Mouse (Mus musculus) myocyte (in vitro differentiated cells): ENCODE measurements around the gene Fndc3b. TPM values are rescaled to one million over a fixed set of nuclear protein-coding genes. Genes with fewer than 3 reads are reported as not detected.

Source experiments
- H3K27me3 ChIP-seq: one replicate; pipeline ENCODE4 v1.6.1; 2011; ENCODE audit not compliant: control insufficient read depth, insufficient read depth, insufficient read length
- H3K36me3 ChIP-seq: one replicate; pipeline ENCODE4 v1.6.1; 2011; ENCODE audit not compliant: control insufficient read depth, insufficient read depth
- H3K4me2 ChIP-seq: one replicate; pipeline ENCODE4 v1.6.1; 2011; ENCODE audit warnings: low read depth, control low read depth
- H3K4me3 ChIP-seq: one replicate; pipeline ENCODE4 v1.5.1; 2011; ENCODE audit warnings: mild to moderate bottlenecking, control low read depth, moderate library complexity
- H3K79me2 ChIP-seq: one replicate; pipeline ENCODE4 v1.6.1; 2011; ENCODE audit not compliant: control insufficient read depth, insufficient read depth
- H3ac ChIP-seq: one replicate; pipeline ENCODE4 v1.6.1; 2011; ENCODE audit not compliant: control insufficient read depth, insufficient read length
- CEBPB ChIP-seq: IDR thresholded peaks from 2 replicates; pipeline ENCODE4 v1.6.1; 2011; ENCODE audit warnings: mild to moderate bottlenecking, moderate library complexity; ENCODE audit not compliant: poor library complexity, insufficient read depth, severe bottlenecking
- E2F4 ChIP-seq: IDR thresholded peaks from one replicate; pipeline ENCODE4 v1.6.1; 2011; ENCODE audit warnings: mild to moderate bottlenecking, control low read depth, moderate library complexity; ENCODE audit not compliant: insufficient read depth
- MAX ChIP-seq: IDR thresholded peaks from one replicate; pipeline ENCODE4 v1.6.1; 2011; ENCODE audit warnings: low read depth, mild to moderate bottlenecking, control low read depth
- MYOD1 ChIP-seq, 3 experiments: IDR thresholded peaks; one replicate each; pipeline ENCODE4 v1.6.1; 2011; ENCODE audit warnings: control low read depth in 2 of 3, low read depth in 2 of 3, mild to moderate bottlenecking in 2 of 3, moderate library complexity in 1 of 3; ENCODE audit not compliant: insufficient read length in 2 of 3, control insufficient read depth in 1 of 3
- MYOG ChIP-seq, 3 experiments: IDR thresholded peaks; one replicate each; pipeline ENCODE4 v1.6.1; 2011; ENCODE audit warnings: control low read depth in 2 of 3, low read depth in 2 of 3, mild to moderate bottlenecking in 2 of 3; ENCODE audit not compliant: insufficient read length in 2 of 3, control insufficient read depth in 1 of 3, insufficient read depth in 1 of 3
- POLR2A ChIP-seq: IDR thresholded peaks from one replicate; pipeline ENCODE4 v1.6.1; 2011; ENCODE audit warnings: low read depth, mild to moderate bottlenecking, control low read depth, moderate library complexity; ENCODE audit not compliant: insufficient read length
- POLR2AphosphoS2 ChIP-seq: IDR thresholded peaks from one replicate; pipeline ENCODE4 v1.6.1; 2011; ENCODE audit warnings: low read depth, control low read depth; ENCODE audit not compliant: insufficient read length
- REST ChIP-seq: IDR thresholded peaks from one replicate; pipeline ENCODE4 v1.6.1; 2011; ENCODE audit warnings: mild to moderate bottlenecking, control low read depth, moderate library complexity; ENCODE audit not compliant: insufficient read depth, insufficient read length
- SRF ChIP-seq: IDR thresholded peaks from one replicate; pipeline ENCODE4 v1.6.1; 2011; ENCODE audit warnings: low read depth; ENCODE audit not compliant: control insufficient read depth, insufficient read length
- TCF12 ChIP-seq: IDR thresholded peaks from one replicate; pipeline ENCODE4 v1.6.1; 2011; ENCODE audit warnings: mild to moderate bottlenecking, control low read depth; ENCODE audit not compliant: poor library complexity, insufficient read depth, severe bottlenecking
- TCF3 ChIP-seq: IDR thresholded peaks from one replicate; pipeline ENCODE4 v1.6.1; 2011; ENCODE audit warnings: low read depth, control low read depth; ENCODE audit not compliant: insufficient read length
- USF1 ChIP-seq: IDR thresholded peaks from one replicate; pipeline ENCODE4 v1.6.1; 2011; ENCODE audit warnings: low read depth, mild to moderate bottlenecking, control low read depth, moderate library complexity
- polyA plus RNA-seq: library from polyadenylated mRNA; unstranded; fragments of >200 nt; fragmentation: generic; extraction: Trizol; gene quantifications from one replicate; pipeline ENCODE4 v1.2.1, GENCODE M21; 2012; ENCODE audit warnings: missing spikeins

The Fndc3b gene
- polyA plus RNA-seq, 1 experiment = 25.8 TPM

DNA sequence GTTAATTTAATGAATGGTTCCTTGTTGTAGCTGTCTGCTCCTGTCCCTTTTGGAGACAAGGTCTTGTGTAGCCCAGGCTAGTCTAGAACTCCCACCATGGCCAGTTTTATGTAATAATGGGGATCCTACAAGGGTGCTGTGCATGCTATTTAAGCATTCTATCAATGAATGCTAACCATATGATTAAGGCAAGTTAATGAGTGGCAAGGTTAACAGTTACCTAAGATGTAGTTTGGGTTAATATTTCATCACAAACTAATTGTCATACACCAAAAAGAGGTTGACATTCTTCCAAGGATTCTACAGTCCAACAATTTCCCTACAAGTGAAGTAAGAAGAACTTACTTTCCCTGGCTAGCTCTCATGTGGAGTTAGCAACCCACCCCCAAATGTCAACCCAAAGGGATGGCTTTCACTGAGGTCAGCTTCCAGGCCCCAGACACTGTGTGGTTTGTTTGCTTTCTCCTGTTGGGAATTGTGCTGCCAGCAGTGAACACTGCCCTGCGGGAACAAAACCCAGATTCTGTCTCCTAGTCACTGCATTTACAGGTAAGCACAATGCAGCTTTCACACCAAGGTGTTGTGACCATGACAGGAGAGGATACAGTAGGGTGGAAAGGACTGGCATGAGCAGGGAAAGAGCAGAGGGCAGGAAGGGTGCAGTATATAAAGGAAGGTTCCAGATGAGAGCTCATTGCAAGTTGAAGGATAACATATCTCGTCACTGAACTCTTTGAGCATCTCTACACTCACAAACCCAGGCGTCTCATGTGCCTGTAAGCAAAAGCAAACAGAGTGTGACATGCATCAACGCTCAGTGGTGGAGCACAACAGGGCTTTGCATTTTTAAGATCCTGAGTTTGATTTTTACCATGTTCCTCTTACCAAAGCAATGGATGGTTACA is 153.8 kb downstream of the Fndc3b start:
- Histone ChIP-seq H3K4me2 (no peak overlapping the region), H3ac (no peak overlapping the region)

DNA sequence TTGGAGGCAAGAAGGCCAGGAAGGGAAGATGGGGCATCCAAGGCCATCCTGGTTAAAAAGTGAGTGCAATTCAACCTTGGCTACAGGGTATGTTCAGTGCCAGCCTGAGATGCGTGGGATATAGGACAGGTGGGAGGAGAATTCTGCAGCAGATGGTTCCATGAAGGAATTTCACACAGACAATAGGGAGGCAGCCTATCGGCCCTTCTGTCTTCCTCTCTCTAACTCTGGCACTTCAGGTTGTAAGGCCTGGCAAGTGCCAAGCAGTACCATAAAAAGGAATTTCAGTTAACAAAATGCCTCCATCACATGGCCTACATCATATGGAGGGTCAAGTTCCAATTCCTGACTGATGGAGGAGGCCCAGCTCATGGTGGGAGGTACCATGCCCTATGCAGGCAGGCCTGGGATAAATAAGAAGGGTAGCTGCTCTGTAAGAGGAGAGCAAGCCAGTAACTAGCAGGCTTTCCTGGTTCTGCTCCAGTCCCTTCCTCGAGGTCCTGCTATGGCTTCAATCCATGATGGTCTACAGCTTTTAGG is 155.6 kb downstream of the Fndc3b start:
- no peaks in the 10 kb centered on the region for H3K27me3 ChIP-seq
- no peak for TF ChIP-seq MYOG (IDR thresholded peaks at IDR 0.05; ENCODE audit: control insufficient read depth in 1 of 3, insufficient read depth in 1 of 3, insufficient read length in 2 of 3, low read depth in 2 of 3)
- TF ChIP-seq CEBPB = no peak
- TF ChIP-seq SRF = no peak
- no peak for TF ChIP-seq USF1
- H3ac ChIP-seq = no peak overlapping the region
- peaks cover 24% of the 10 kb centered on the region for H3K79me2 ChIP-seq
- H3K4me2 ChIP-seq = no peak overlapping the region
- H3K4me3 ChIP-seq = no peak overlapping the region
- peaks cover 5% of the 10 kb centered on the region for H3K36me3 ChIP-seq

More for the DNA sequence above, 153.8 kb downstream of the Fndc3b start:
- TF ChIP-seq MYOG (IDR thresholded peaks at IDR 0.05; ENCODE audit: control insufficient read depth in 1 of 3, insufficient read depth in 1 of 3, insufficient read length in 2 of 3, low read depth in 2 of 3) (no peak), SRF (no peak), REST (no peak), POLR2AphosphoS2 (no peak), E2F4 (no peak), CEBPB (no peak), TCF12 (no peak), POLR2A (no peak), MAX (no peak), USF1 (no peak), MYOD1 (IDR thresholded peaks at IDR 0.05; ENCODE audit: control insufficient read depth in 1 of 3, insufficient read length in 2 of 3, low read depth in 2 of 3) (no peak), TCF3 (no peak)
- H3K79me2 ChIP-seq = peaks cover 22% of the 10 kb centered on the region
- no peaks in the 10 kb centered on the region for H3K27me3 ChIP-seq
- peaks cover 5% of the 10 kb centered on the region for H3K36me3 ChIP-seq
- H3K4me3 ChIP-seq = no peak overlapping the region

DNA sequence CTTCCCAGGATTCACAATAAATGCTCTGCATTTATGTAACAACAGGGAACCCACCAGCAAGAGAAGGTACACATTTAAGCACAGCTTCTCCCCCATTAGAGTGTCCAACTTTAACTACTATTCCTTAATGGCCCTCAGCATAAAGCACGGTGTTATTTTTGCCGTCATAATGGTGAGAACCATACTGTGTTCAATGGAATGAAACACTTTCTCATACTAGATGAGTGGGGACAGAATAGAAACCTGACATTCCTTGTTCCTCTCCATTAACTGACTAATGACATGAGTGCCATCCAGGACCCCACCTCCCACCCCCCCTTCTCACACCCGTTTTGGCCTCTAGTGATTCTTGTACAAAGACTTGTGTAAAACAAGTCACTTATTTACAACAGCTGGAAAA is 156.8 kb downstream of the Fndc3b start:
- no peak for TF ChIP-seq MYOD1 (IDR thresholded peaks at IDR 0.05; ENCODE audit: control insufficient read depth in 1 of 3, insufficient read length in 2 of 3, low read depth in 2 of 3)
- TF ChIP-seq TCF3 = no peak
- no peak for TF ChIP-seq USF1
- TF ChIP-seq E2F4 = no peak
- no peak for TF ChIP-seq CEBPB
- TF ChIP-seq MYOG (IDR thresholded peaks at IDR 0.05; ENCODE audit: control insufficient read depth in 1 of 3, insufficient read depth in 1 of 3, insufficient read length in 2 of 3, low read depth in 2 of 3) = no peak
- TF ChIP-seq MAX = no peak
- TF ChIP-seq POLR2A = no peak
- no peak for TF ChIP-seq POLR2AphosphoS2
- TF ChIP-seq SRF = no peak
- TF ChIP-seq TCF12 = no peak
- TF ChIP-seq REST = no peak
- Histone ChIP-seq H3K4me2 (no peak overlapping the region), H3K36me3 (peaks cover 7% of the 10 kb centered on the region), H3K27me3 (no peaks in the 10 kb centered on the region), H3K79me2 (peaks cover 16% of the 10 kb centered on the region), H3K4me3 (no peak overlapping the region), H3ac (no peak overlapping the region)

DNA sequence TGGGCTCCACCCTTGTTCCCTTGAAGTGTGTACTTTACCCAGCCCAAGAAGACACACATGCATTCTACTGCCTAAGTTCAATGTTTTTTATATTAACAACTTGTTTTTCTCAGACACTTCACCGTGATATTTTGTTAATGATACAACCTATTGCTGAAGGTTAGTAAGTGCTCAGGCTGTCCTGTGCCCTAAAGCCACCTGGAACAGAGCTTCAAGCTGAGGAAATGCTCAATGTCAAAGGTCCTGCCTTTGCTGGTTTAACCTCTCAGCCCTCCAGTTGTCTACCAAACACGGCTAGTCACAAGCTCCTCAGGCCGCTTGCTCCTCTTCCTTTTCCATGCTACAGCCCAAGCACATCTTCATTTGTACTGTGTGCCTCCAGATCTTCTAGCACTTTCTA is 157.3 kb downstream of the Fndc3b start:
- no peak for TF ChIP-seq MAX
- TF ChIP-seq USF1 = no peak
- TF ChIP-seq MYOD1 (IDR thresholded peaks at IDR 0.05; ENCODE audit: control insufficient read depth in 1 of 3, insufficient read length in 2 of 3, low read depth in 2 of 3) = no peak
- TF ChIP-seq POLR2AphosphoS2 = no peak
- no peak for TF ChIP-seq MYOG (IDR thresholded peaks at IDR 0.05; ENCODE audit: control insufficient read depth in 1 of 3, insufficient read depth in 1 of 3, insufficient read length in 2 of 3, low read depth in 2 of 3)
- H3K27me3 ChIP-seq = no peaks in the 10 kb centered on the region
- no peak overlapping the region for H3K4me3 ChIP-seq
- H3K79me2 ChIP-seq = peaks cover 14% of the 10 kb centered on the region
- peaks cover 13% of the 10 kb centered on the region for H3K36me3 ChIP-seq
- H3K4me2 ChIP-seq = no peak overlapping the region
- H3ac ChIP-seq = no peak overlapping the region

DNA sequence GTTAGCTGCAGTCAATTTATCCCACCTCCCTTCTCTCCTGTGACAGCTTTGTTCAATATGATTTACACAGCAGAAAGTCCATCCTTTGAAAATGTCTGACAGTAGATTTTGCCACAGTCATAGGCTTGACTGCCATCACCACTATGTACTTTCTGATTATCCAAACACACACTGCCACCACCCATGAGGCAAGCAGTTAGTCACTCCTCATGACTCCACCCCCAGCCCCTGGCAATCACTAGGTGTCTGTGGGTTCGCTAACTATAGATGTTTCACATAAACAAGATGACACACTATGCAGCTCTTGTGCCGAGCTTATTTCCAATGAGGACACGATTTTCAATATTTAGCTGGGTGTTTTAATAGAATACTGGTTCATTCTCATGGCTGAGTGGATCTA is 160.1 kb downstream of the Fndc3b start:
- Histone ChIP-seq H3K4me2 (no peak overlapping the region), H3K79me2 (peaks cover 35% of the 10 kb centered on the region), H3K27me3 (no peaks in the 10 kb centered on the region), H3K36me3 (peaks cover 16% of the 10 kb centered on the region), H3ac (no peak overlapping the region), H3K4me3 (no peak overlapping the region)
- TF ChIP-seq POLR2A (no peak), TCF12 (no peak), POLR2AphosphoS2 (no peak), SRF (no peak), MYOG (IDR thresholded peaks at IDR 0.05; ENCODE audit: control insufficient read depth in 1 of 3, insufficient read depth in 1 of 3, insufficient read length in 2 of 3, low read depth in 2 of 3) (no peak), MAX (no peak), E2F4 (no peak), REST (no peak), TCF3 (no peak), MYOD1 (IDR thresholded peaks at IDR 0.05; ENCODE audit: control insufficient read depth in 1 of 3, insufficient read length in 2 of 3, low read depth in 2 of 3) (no peak), CEBPB (no peak), USF1 (no peak)
